Mouse (Mus musculus) urinary bladder, adult 2 months (tissue): ENCODE data around the gene Gm20431. TPM values are rescaled to one million over a fixed set of nuclear protein-coding genes. Genes with fewer than 3 reads are reported as not detected.

Experiments
- DNase-seq: peaks from one replicate; pipeline ENCODE4 v3.0.0; 2022; ENCODE audit warnings: low spot score
- polyA plus RNA-seq: library from polyadenylated mRNA; depleted of rRNA; stranded (reverse); fragments of >200 nt; gene quantifications from 2 replicates; pipeline ENCODE4 v1.2.3, GENCODE M21; 2012; rRNA removed

Gm20431 gene
- polyA plus RNA-seq, 1 experiment, result not detected

- no peak for DNase-seq
These were observed 91.2 kb downstream of the Gm20431 start for GRCm38 (mm10) chr2:167569934-167570651.

- DNase-seq, result no peak
These were observed 93.2 kb downstream of the Gm20431 start for GRCm38 (mm10) chr2:167568112-167568511.

- no peak for DNase-seq
These were observed 95.6 kb downstream of the Gm20431 start for GRCm38 (mm10) chr2:167565682-167566081.

- no peak for DNase-seq
These were observed 96.0 kb downstream of the Gm20431 start for GRCm38 (mm10) chr2:167565312-167565656.

GRCm38 (mm10) chr2:167564551-167565311, 96.6 kb downstream of the Gm20431 start:
- DNase-seq, result no peak

GRCm38 (mm10) chr2:167563703-167564102, 97.6 kb downstream of the Gm20431 start:
- DNase-seq, result no peak

- no peak for DNase-seq
These were observed 98.3 kb downstream of the Gm20431 start for GRCm38 (mm10) chr2:167563035-167563434.

- no peak for DNase-seq
These were observed 99.2 kb downstream of the Gm20431 start for GRCm38 (mm10) chr2:167562101-167562500.

- no peak for DNase-seq
These were observed 101.9 kb downstream of the Gm20431 start for GRCm38 (mm10) chr2:167559413-167559812.

Other genes with a start within 250 kb of the Gm20431 start
- 35.8 and 40.0 TPM in 2 replicates for gene Slc9a8, start 239.8 kb downstream of the Gm20431 start, polyA plus RNA-seq
- 78.6 and 81.3 TPM in 2 replicates for gene Rnf114, start 168.9 kb downstream of the Gm20431 start, polyA plus RNA-seq
- gene Spata2, start 168.6 kb downstream of the Gm20431 start, polyA plus RNA-seq, result 15.1 and 15.2 TPM in 2 replicates
- gene Snai1, start 123.3 kb downstream of the Gm20431 start, polyA plus RNA-seq, result 21.3 and 31.0 TPM in 2 replicates
- gene Ube2v1, start 29.4 kb downstream of the Gm20431 start, polyA plus RNA-seq, result 111 and 152 TPM in 2 replicates
- 57.1 and 69.7 TPM in 2 replicates for gene Cebpb, start 27.4 kb upstream of the Gm20431 start, polyA plus RNA-seq
- gene Tmem189, start 28.3 kb upstream of the Gm20431 start, polyA plus RNA-seq, result 46.0 and 48.4 TPM in 2 replicates